Mouse (Mus musculus): ENCODE measurements at regions not wholly inside any gene's neighbourhood (a gene's known extent, or its start where the extent isn't known, plus 50 kb on each side); places are given as distances from the start of the nearest gene placed in this dataset.
"Not testable (repeated sequence)": the region's sequence is repeated elsewhere in the genome, so short reads cannot be mapped to it uniquely, and the experiment has no call there.

- ATAC-seq (no peak), DNase-seq (no peak)
- Histone ChIP-seq H3K4me1 (ENCODE audit: insufficient read depth) (no peaks in the 10 kb centered on the region), H3K4me3 (ENCODE audit: low read depth, low read length) (no peak overlapping the region), H3K27ac (ENCODE audit: low read depth) (no peak overlapping the region), H3K27me3 (ENCODE audit: insufficient read depth, low read length) (no peaks in the 10 kb centered on the region), H3K4me2 (ENCODE audit: low read depth, low read length) (no peak overlapping the region), H3K9me3 (ENCODE audit: low read length) (no peaks in the 10 kb centered on the region), H3K36me3 (replicated peaks; ENCODE audit: insufficient read depth, low read length) (no peaks in the 10 kb centered on the region), H3K9ac (replicated peaks) (no peak overlapping the region)
- WGBS (ENCODE audit: insufficient replicate concordance): 35% methylated on average over 2 of the region's 2 CpGs
- TF ChIP-seq EP300 (IDR thresholded peaks at IDR 0.05; ENCODE audit: low read depth) (no peak), CTCF (IDR thresholded peaks at IDR 0.05; ENCODE audit: low read depth) (peak; percentile 54)
Measured at GRCm38 (mm10) chrX:50560915-50561314, 132.6 kb upstream of the Olfr1324 start.

GRCm38 (mm10) chrX:50550297-50550696, 122.0 kb upstream of the Olfr1324 start:
- no peaks in the 10 kb centered on the region for H3K9me3 ChIP-seq (ENCODE audit: low read length)
- H3K27ac ChIP-seq (ENCODE audit: low read depth): no peak overlapping the region
- no peak for ATAC-seq
- H3K27me3 ChIP-seq (ENCODE audit: insufficient read depth, low read length): no peaks in the 10 kb centered on the region
- no peaks in the 10 kb centered on the region for H3K4me1 ChIP-seq (ENCODE audit: insufficient read depth)
- H3K9ac ChIP-seq (replicated peaks): no peak overlapping the region; the same call in 1 of the 2 replicates
- H3K36me3 ChIP-seq (replicated peaks; ENCODE audit: insufficient read depth, low read length): no peaks in the 10 kb centered on the region
- H3K4me3 ChIP-seq (ENCODE audit: low read depth, low read length): peak overlapping the region; percentile 39
- WGBS (ENCODE audit: insufficient replicate concordance): 39% methylated on average over 10 of the region's 10 CpGs
- TF ChIP-seq CTCF (IDR thresholded peaks at IDR 0.05; ENCODE audit: low read depth): peak; percentile 60
- TF ChIP-seq EP300 (IDR thresholded peaks at IDR 0.05; ENCODE audit: low read depth): no peak
- no peak for DNase-seq
- peak overlapping the region; percentile 60 for H3K4me2 ChIP-seq (ENCODE audit: low read depth, low read length)

GRCm38 (mm10) chrX:50549713-50550112, 121.4 kb upstream of the Olfr1324 start:
- no peak overlapping the region; the same call in 1 of the 2 replicates for H3K9ac ChIP-seq (replicated peaks)
- TF ChIP-seq CTCF (IDR thresholded peaks at IDR 0.05; ENCODE audit: low read depth) (peak; percentile 63), EP300 (IDR thresholded peaks at IDR 0.05; ENCODE audit: low read depth) (no peak)
- no peaks in the 10 kb centered on the region for H3K9me3 ChIP-seq (ENCODE audit: low read length)
- H3K36me3 ChIP-seq (replicated peaks; ENCODE audit: insufficient read depth, low read length): no peaks in the 10 kb centered on the region
- peak overlapping the region; percentile 39 for H3K4me3 ChIP-seq (ENCODE audit: low read depth, low read length)
- WGBS (ENCODE audit: insufficient replicate concordance): 40% methylated on average over 3 of the region's 3 CpGs
- peak overlapping the region; percentile 60 for H3K4me2 ChIP-seq (ENCODE audit: low read depth, low read length)
- DNase-seq (peak; percentile 29), ATAC-seq (no peak)
- H3K27ac ChIP-seq (ENCODE audit: low read depth): no peak overlapping the region
- H3K4me1 ChIP-seq (ENCODE audit: insufficient read depth): no peaks in the 10 kb centered on the region
- H3K27me3 ChIP-seq (ENCODE audit: insufficient read depth, low read length): no peaks in the 10 kb centered on the region

- 65% methylated on average over 3 of the region's 4 CpGs for WGBS (ENCODE audit: insufficient replicate concordance)
- not testable (repeated sequence) for H3K36me3 ChIP-seq (replicated peaks; ENCODE audit: insufficient read depth, low read length); DNase-seq; H3K9me3 ChIP-seq (ENCODE audit: low read length); H3K9ac ChIP-seq (replicated peaks); H3K4me1 ChIP-seq (ENCODE audit: insufficient read depth); ATAC-seq; H3K27ac ChIP-seq (ENCODE audit: low read depth); H3K27me3 ChIP-seq (ENCODE audit: insufficient read depth, low read length)
- Histone ChIP-seq H3K4me3 (ENCODE audit: low read depth, low read length) (peak overlapping the region; percentile 44), H3K4me2 (ENCODE audit: low read depth, low read length) (peak overlapping the region; percentile 55)
Measured at GRCm38 (mm10) chrX:50537785-50538159, 109.5 kb upstream of the Olfr1324 start.

GRCm38 (mm10) chrX:50537122-50537784, 109.0 kb upstream of the Olfr1324 start:
- H3K4me3 ChIP-seq (ENCODE audit: low read depth, low read length): peak overlapping the region; percentile 44
- DNase-seq: peak; percentile 50
- H3K27ac ChIP-seq (ENCODE audit: low read depth): no peak overlapping the region
- ATAC-seq: 0 out of 2 replicates have a peak, but pooled peaks have one; percentile 35
- no peaks in the 10 kb centered on the region for H3K27me3 ChIP-seq (ENCODE audit: insufficient read depth, low read length)
- no peak overlapping the region for H3K9ac ChIP-seq (replicated peaks)
- 47% methylated on average over 19 of the region's 19 CpGs for WGBS (ENCODE audit: insufficient replicate concordance)
- H3K36me3 ChIP-seq (replicated peaks; ENCODE audit: insufficient read depth, low read length): no peaks in the 10 kb centered on the region
- peak overlapping the region; percentile 55 for H3K4me2 ChIP-seq (ENCODE audit: low read depth, low read length)
- TF ChIP-seq CTCF (IDR thresholded peaks at IDR 0.05; ENCODE audit: low read depth) (no peak), EP300 (IDR thresholded peaks at IDR 0.05; ENCODE audit: low read depth) (no peak)
- no peaks in the 10 kb centered on the region for H3K4me1 ChIP-seq (ENCODE audit: insufficient read depth)
- H3K9me3 ChIP-seq (ENCODE audit: low read length): no peaks in the 10 kb centered on the region

- Histone ChIP-seq H3K4me1 (ENCODE audit: insufficient read depth) (no peaks in the 10 kb centered on the region), H3K9ac (replicated peaks) (no peak overlapping the region), H3K27ac (ENCODE audit: low read depth) (no peak overlapping the region), H3K4me2 (ENCODE audit: low read depth, low read length) (no peak overlapping the region), H3K36me3 (replicated peaks; ENCODE audit: insufficient read depth, low read length) (no peaks in the 10 kb centered on the region), H3K9me3 (ENCODE audit: low read length) (no peaks in the 10 kb centered on the region), H3K27me3 (ENCODE audit: insufficient read depth, low read length) (no peaks in the 10 kb centered on the region), H3K4me3 (ENCODE audit: low read depth, low read length) (no peak overlapping the region)
- DNase-seq (no peak), ATAC-seq (no peak)
- TF ChIP-seq EP300 (IDR thresholded peaks at IDR 0.05; ENCODE audit: low read depth) (no peak), CTCF (IDR thresholded peaks at IDR 0.05; ENCODE audit: low read depth) (no peak; the same call in 1 of the 2 replicates)
- WGBS (ENCODE audit: insufficient replicate concordance): 21% methylated on average over 3 of the region's 3 CpGs
Measured at GRCm38 (mm10) chrX:50504047-50504446, 75.7 kb upstream of the Olfr1324 start.
